Mouse (Mus musculus) heart, adult 9 months (tissue): Measurements from ENCODE around the gene Angptl4.

Experiments
- DNase-seq, 2 experiments: peaks; one replicate each; pipeline ENCODE4 v3.0.0; 2022; ENCODE audit warnings: low spot score in 2 of 2

Angptl4 gene

GRCm38 (mm10) chr17:33804745-33805144, 23.1 kb upstream of the Angptl4 start:
- DNase-seq: no peak

- DNase-seq: no peak
Measured at GRCm38 (mm10) chr17:33804205-33804604, 22.6 kb upstream of the Angptl4 start.

- DNase-seq: no peak
Measured at GRCm38 (mm10) chr17:33802221-33802620, 20.6 kb upstream of the Angptl4 start.

GRCm38 (mm10) chr17:33799277-33799676, 17.6 kb upstream of the Angptl4 start:
- DNase-seq: no peak

- no peak for DNase-seq
Measured at GRCm38 (mm10) chr17:33798306-33798705, 16.7 kb upstream of the Angptl4 start.

GRCm38 (mm10) chr17:33788732-33789131, 7.1 kb upstream of the Angptl4 start:
- DNase-seq: peak in 1 of 2 experiments; percentile 30

GRCm38 (mm10) chr17:33786375-33786774, 4.7 kb upstream of the Angptl4 start:
- DNase-seq: no peak

- DNase-seq: no peak
Measured at GRCm38 (mm10) chr17:33784939-33785338, 3.3 kb upstream of the Angptl4 start.

GRCm38 (mm10) chr17:33783408-33783807, 1.8 kb upstream of the Angptl4 start:
- DNase-seq: peak; percentile 73 to 83

GRCm38 (mm10) chr17:33782067-33782466, 437 bp upstream of the Angptl4 start:
- DNase-seq: peak in 1 of 2 experiments; percentile 10

GRCm38 (mm10) chr17:33780431-33780830, 1.2 kb downstream of the Angptl4 start:
- peak; percentile 25 to 30 for DNase-seq

GRCm38 (mm10) chr17:33779967-33780295, 1.7 kb downstream of the Angptl4 start:
- DNase-seq: no peak

- peak; percentile 97 to 98 for DNase-seq
Measured at GRCm38 (mm10) chr17:33779271-33779966, 2.2 kb downstream of the Angptl4 start.

- no peak for DNase-seq
Measured at GRCm38 (mm10) chr17:33775287-33775686, 6.3 kb downstream of the Angptl4 start.

GRCm38 (mm10) chr17:33774573-33775155, 7.0 kb downstream of the Angptl4 start:
- no peak for DNase-seq

- DNase-seq: no peak
Measured at GRCm38 (mm10) chr17:33773871-33774572, 7.6 kb downstream of the Angptl4 start.

GRCm38 (mm10) chr17:33773426-33773825, 8.2 kb downstream of the Angptl4 start:
- DNase-seq: no peak

- DNase-seq: no peak
Measured at GRCm38 (mm10) chr17:33771617-33772016, 10.0 kb downstream of the Angptl4 start.

GRCm38 (mm10) chr17:33766389-33766788, 15.2 kb downstream of the Angptl4 start:
- DNase-seq: no peak

- peak; percentile 100 for DNase-seq
Measured at GRCm38 (mm10) chr17:33760255-33761165, 21.1 kb downstream of the Angptl4 start, which contains the start of gene Rab11b. Rab11b (minus strand) TSS chr17:33760530.

- peak; percentile 91 to 93 for DNase-seq
Measured at GRCm38 (mm10) chr17:33759767-33760254, 21.8 kb downstream of the Angptl4 start.

GRCm38 (mm10) chr17:33757231-33757630, 24.4 kb downstream of the Angptl4 start:
- DNase-seq: peak; percentile 53 to 54
